Mouse (Mus musculus): ENCODE measurements around the gene Pcif1. TPM values are rescaled to one million over a fixed set of nuclear protein-coding genes. Genes with fewer than 3 reads are reported as not detected.
"Not testable (repeated sequence)": the region's sequence is repeated elsewhere in the genome, so short reads cannot be mapped to it uniquely, and the experiment has no call there.

Pcif1 gene
- total and polyA plus RNA-seq, 3 experiments, result 20.8 to 31.8 (median 25.7) TPM

DNA sequence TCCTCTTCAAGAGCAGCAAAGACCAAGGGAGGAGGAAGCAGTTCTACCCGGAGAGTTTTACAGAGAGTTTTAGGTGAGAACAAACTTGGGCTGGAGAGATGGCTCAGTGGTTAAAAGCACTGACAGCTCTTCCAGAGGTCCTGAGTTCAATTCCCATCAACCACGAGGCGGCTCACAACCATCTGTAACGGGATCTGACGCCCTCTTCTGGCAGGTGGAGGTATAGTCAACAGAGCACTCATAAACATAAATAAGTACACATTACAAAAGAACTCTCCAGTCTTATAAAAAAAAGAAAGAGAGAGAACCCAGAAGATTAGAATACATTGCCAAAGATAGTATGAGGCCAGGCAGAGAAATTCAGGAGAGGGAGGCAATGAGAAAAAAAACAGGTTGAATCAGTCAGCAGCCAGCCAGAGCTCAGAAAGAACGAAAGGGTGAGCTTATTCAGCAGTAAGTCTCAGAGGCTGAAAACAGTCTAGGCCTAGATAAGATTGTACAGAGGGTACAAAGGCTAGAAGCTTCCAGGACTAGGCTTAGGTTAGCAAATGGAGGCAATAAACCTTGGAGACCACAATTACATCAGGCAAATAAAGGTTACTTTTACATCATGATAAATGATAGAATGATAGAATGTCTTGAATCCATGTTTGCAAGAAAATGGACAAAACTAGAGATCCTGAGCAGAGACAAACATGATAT is 7.4 kb upstream of the Pcif1 start:
- no peaks in the 10 kb centered on the region for H3K79me2 ChIP-seq (replicated peaks; ENCODE audit: control insufficient read depth, insufficient read depth, low read length)
- WGBS, result 56% methylated on average over 6 of the region's 6 CpGs
- no peak for TF ChIP-seq POLR2A (IDR thresholded peaks at IDR 0.05; ENCODE audit: insufficient read depth, low read depth, low read length)
- no peak for TF ChIP-seq EP300 (IDR thresholded peaks at IDR 0.05; ENCODE audit: insufficient read depth, low read depth, low read length)
- peak; percentile 28; the same call in 1 of the 2 replicates for TF ChIP-seq CTCF (IDR thresholded peaks at IDR 0.05)

GRCm38 (mm10) chr2:164873621-164874020 is 5.5 kb upstream of the Pcif1 start:
- H3K79me2 ChIP-seq (replicated peaks; ENCODE audit: control insufficient read depth, insufficient read depth, low read length), result no peaks in the 10 kb centered on the region
- no peak for DNase-seq
- H3K36me3 ChIP-seq (ENCODE audit: control insufficient read depth, insufficient read depth, low read length), result peaks cover 3% of the 10 kb centered on the region; the same call in 1 of the 2 replicates
- intact Hi-C loops (cut with DNase I), result no loop called here
- H3K9ac ChIP-seq (ENCODE audit: low read depth, low read length), result peak overlapping the region; percentile 37
- peak overlapping the region; percentile 37 for H3K4me3 ChIP-seq
- H3K4me1 ChIP-seq (ENCODE audit: control insufficient read depth, insufficient read depth, low read length), result peaks cover 15% of the 10 kb centered on the region
- TF ChIP-seq CTCF (IDR thresholded peaks at IDR 0.05) (no peak), EP300 (IDR thresholded peaks at IDR 0.05; ENCODE audit: insufficient read depth, low read depth, low read length) (no peak)
- H3K27me3 ChIP-seq (ENCODE audit: control insufficient read depth, insufficient read depth, low read length), result no peaks in the 10 kb centered on the region
- WGBS, result 50% methylated on average over 3 of the region's 3 CpGs
- H3K27ac ChIP-seq, result peak overlapping the region; percentile 96

More for the DNA sequence above, 7.4 kb upstream of the Pcif1 start:
- H3K27me3 ChIP-seq (ENCODE audit: control insufficient read depth, insufficient read depth, low read length), result no peaks in the 10 kb centered on the region
- H3K36me3 ChIP-seq (ENCODE audit: control insufficient read depth, insufficient read depth, low read length), result no peaks in the 10 kb centered on the region
- H3K27ac ChIP-seq, result no peak overlapping the region
- no peak overlapping the region for H3K9ac ChIP-seq (ENCODE audit: low read depth, low read length)
- intact Hi-C loops (cut with DNase I), result no loop called here
- H3K4me3 ChIP-seq, result no peak overlapping the region
- DNase-seq, result no peak
- H3K4me1 ChIP-seq (ENCODE audit: control insufficient read depth, insufficient read depth, low read length), result peaks cover 10% of the 10 kb centered on the region

GRCm38 (mm10) chr2:164874239-164874769 is 4.8 kb upstream of the Pcif1 start:
- Histone ChIP-seq H3K36me3 (ENCODE audit: control insufficient read depth, insufficient read depth, low read length) (peaks cover 3% of the 10 kb centered on the region; the same call in 1 of the 2 replicates), H3K4me3 (peak overlapping the region; percentile 37), H3K27ac (peak overlapping the region; percentile 96), H3K79me2 (replicated peaks; ENCODE audit: control insufficient read depth, insufficient read depth, low read length) (no peaks in the 10 kb centered on the region), H3K27me3 (ENCODE audit: control insufficient read depth, insufficient read depth, low read length) (no peaks in the 10 kb centered on the region), H3K9ac (ENCODE audit: low read depth, low read length) (peak overlapping the region; percentile 53), H3K4me1 (ENCODE audit: control insufficient read depth, insufficient read depth, low read length) (peaks cover 15% of the 10 kb centered on the region)
- TF ChIP-seq POLR2A (IDR thresholded peaks at IDR 0.05; ENCODE audit: insufficient read depth, low read depth, low read length) (peak; percentile 81), EP300 (IDR thresholded peaks at IDR 0.05; ENCODE audit: insufficient read depth, low read depth, low read length) (peak; percentile 77; the same call in 1 of the 2 replicates), CTCF (IDR thresholded peaks at IDR 0.05) (no peak)
- peak; percentile 66 to 79 for DNase-seq
- intact Hi-C loops (cut with DNase I), result no loop called here
- WGBS, result 16% methylated on average over 1 of the region's 1 CpGs

DNA sequence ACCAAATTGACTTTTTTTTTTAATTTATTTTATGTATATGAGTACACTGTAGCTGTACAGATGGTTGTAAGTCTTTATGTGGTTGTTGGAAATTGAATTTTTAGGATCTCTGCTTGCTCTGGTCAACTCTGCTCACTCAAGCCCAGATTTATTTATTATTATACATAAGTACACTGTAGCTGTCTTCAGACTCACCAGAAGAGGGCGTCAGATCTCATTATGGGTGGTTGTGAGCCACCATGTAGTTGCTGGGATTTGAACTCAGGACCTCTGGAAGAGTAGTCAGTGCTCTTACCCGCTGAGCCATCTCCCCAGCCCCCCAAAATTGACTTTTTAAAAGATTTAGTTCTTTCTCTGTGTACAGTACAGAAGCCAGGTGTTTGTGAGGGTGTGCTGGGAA is 3.5 kb upstream of the Pcif1 start:
- H3K36me3 ChIP-seq (ENCODE audit: control insufficient read depth, insufficient read depth, low read length); H3K9ac ChIP-seq (ENCODE audit: low read depth, low read length); H3K79me2 ChIP-seq (replicated peaks; ENCODE audit: control insufficient read depth, insufficient read depth, low read length); H3K27me3 ChIP-seq (ENCODE audit: control insufficient read depth, insufficient read depth, low read length); DNase-seq; intact Hi-C loops (cut with DNase I); H3K4me3 ChIP-seq: not testable (repeated sequence)
- peak; percentile 50 for TF ChIP-seq CTCF (IDR thresholded peaks at IDR 0.05)
- Histone ChIP-seq H3K27ac (peak overlapping the region; percentile 96), H3K4me1 (ENCODE audit: control insufficient read depth, insufficient read depth, low read length) (peaks cover 16% of the 10 kb centered on the region)
- 55% methylated on average over 2 of the region's 2 CpGs for WGBS

DNA sequence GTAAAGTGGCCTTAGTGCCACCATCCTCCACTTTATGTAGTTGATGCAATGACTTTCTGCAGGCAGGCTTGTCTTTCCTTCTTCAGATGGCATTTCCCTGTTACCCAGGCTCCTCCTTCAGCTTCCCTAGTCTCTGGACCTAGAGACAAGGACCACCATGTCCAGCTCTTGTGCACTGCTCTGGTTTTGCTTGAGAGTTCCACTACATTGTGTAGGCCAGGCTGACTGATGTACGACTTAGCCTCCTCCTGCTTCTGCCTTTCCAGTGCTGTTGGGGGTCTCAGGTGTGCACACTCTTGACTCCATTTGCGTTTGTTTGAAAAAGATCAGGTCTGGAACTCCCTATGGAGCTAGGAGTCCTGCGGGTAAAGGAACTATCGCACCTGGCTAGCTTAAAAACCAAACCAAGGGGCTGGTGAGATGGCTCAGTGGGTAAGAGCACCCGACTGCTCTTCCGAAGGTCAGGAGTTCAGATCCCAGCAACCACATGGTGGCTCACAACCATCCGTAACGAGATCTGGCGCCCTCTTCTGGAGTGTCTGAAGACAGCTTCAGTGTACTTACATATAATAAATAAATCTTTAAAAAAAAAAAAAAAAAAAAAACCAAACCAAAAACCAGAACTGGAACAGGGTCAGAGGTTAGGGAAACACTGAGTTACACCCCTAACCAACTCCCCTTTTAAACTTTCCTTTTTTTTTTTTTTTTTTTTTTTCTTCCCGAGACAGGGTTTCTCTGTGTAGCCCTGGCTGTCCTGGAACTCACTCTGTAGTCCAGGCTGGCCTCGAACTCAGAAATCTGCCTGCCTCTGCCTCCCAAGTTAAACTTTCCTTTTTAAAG is 1.5 kb upstream of the Pcif1 start:
- WGBS, result 78% methylated on average over 11 of the region's 11 CpGs
- intact Hi-C loops (cut with DNase I), result loop anchor here (2.0 kb wide), 1 partner anchor 21 kb away; the partner anchor contains the start of gene Pltp
- not testable (repeated sequence) for H3K4me3 ChIP-seq

More for the DNA sequence above, 1.5 kb upstream of the Pcif1 start:
- DNase-seq; H3K9ac ChIP-seq (ENCODE audit: low read depth, low read length); H3K36me3 ChIP-seq (ENCODE audit: control insufficient read depth, insufficient read depth, low read length); H3K79me2 ChIP-seq (replicated peaks; ENCODE audit: control insufficient read depth, insufficient read depth, low read length); H3K27me3 ChIP-seq (ENCODE audit: control insufficient read depth, insufficient read depth, low read length): not testable (repeated sequence)
- TF ChIP-seq CTCF (IDR thresholded peaks at IDR 0.05), result peak; percentile 44
- peak overlapping the region; percentile 100 for H3K27ac ChIP-seq
- H3K4me1 ChIP-seq (ENCODE audit: control insufficient read depth, insufficient read depth, low read length), result peaks cover 18% of the 10 kb centered on the region

Data from heart, adult 2 months (tissue).